Mouse (Mus musculus) stomach, postnatal 0 days (tissue): ENCODE measurements around the gene Wwc1. TPM values are rescaled to one million over a fixed set of nuclear protein-coding genes. Genes with fewer than 3 reads are reported as not detected.

Source experiments
- ATAC-seq: fragments of 200-750 bp; cut with Nextera tagmentation; 2 replicates; pipeline ENCODE4 v1.8.0; 2017; ENCODE audit not compliant: low FRiP score, low TSS enrichment
- DNase-seq: peaks from one replicate; pipeline ENCODE4 v3.0.0-alpha.2; 2016; ENCODE audit warnings: low spot score
- H3K27ac ChIP-seq: fragments of 300-500 bp; sonication (generic); replicated peaks from 2 replicates; pipeline ENCODE4 v1.5.1; 2014; ENCODE audit warnings: mild to moderate bottlenecking, control low read depth
- H3K27me3 ChIP-seq: fragments of 300-500 bp; sonication (generic); 2 replicates; pipeline ENCODE4 v1.6.1; 2014; ENCODE audit warnings: low read length; ENCODE audit not compliant: control insufficient read depth, insufficient read depth
- H3K36me3 ChIP-seq: fragments of 300-500 bp; sonication (generic); 2 replicates; pipeline ENCODE4 v1.6.1; 2014; ENCODE audit warnings: low read length, mixed read lengths; ENCODE audit not compliant: control insufficient read depth, insufficient read depth
- H3K4me1 ChIP-seq: fragments of 300-500 bp; sonication (generic); replicated peaks from 2 replicates; pipeline ENCODE4 v1.6.1; 2014; ENCODE audit warnings: antibody characterized with exemption; ENCODE audit not compliant: control insufficient read depth, insufficient read depth
- H3K4me2 ChIP-seq: fragments of 300-500 bp; sonication (generic); replicated peaks from 2 replicates; pipeline ENCODE4 v1.6.1; 2014; ENCODE audit warnings: low read depth, mild to moderate bottlenecking, control low read depth, moderate library complexity
- H3K4me3 ChIP-seq: fragments of 300-500 bp; sonication (generic); 2 replicates; pipeline ENCODE4 v1.5.1; 2014; ENCODE audit warnings: low read depth, low read length, control low read depth
- H3K9ac ChIP-seq: fragments of 300-500 bp; sonication (generic); 2 replicates; pipeline ENCODE4 v1.6.1; 2014; ENCODE audit warnings: mild to moderate bottlenecking, low read length, control low read depth, mixed read lengths
- H3K9me3 ChIP-seq: fragments of 300-500 bp; sonication (generic); 2 replicates; pipeline ENCODE4 v1.6.1; 2016; ENCODE audit warnings: low read length; ENCODE audit not compliant: control insufficient read depth
- CTCF ChIP-seq: IDR thresholded peaks from 2 replicates; pipeline ENCODE4 v1.5.1; 2016; ENCODE audit warnings: antibody characterized with exemption, low read depth, mild to moderate bottlenecking, moderate library complexity
- EP300 ChIP-seq: optimal IDR thresholded peaks from 2 replicates; pipeline ENCODE3; 2016; ENCODE audit warnings: antibody characterized with exemption
- WGBS: fragments of 180-500 bp; shearing (Covaris S2); extraction: QIAGEN DNeasy Blood & Tissue Kit; methylation state at CpG from one replicate; pipeline ENCODE4 v1.1.7; 2014; 5-methylcytosine and 5-hydroxymethylcytosine counted together
- polyA plus RNA-seq: library from polyadenylated mRNA; unstranded; fragments of >200 nt; fragmentation: Nextera tagmentation; extraction: Ambion mirVana; gene quantifications from 2 replicates; pipeline ENCODE4 v1.2.1, GENCODE M21; 2015

The Wwc1 gene
- polyA plus RNA-seq, 1 experiment from 2014 or later: 7.8 TPM

GRCm38 (mm10) chr11:35838345-35839338, 141.7 kb downstream of the Wwc1 start:
- Histone ChIP-seq H3K27me3 (no peaks in the 10 kb centered on the region), H3K36me3 (no peaks in the 10 kb centered on the region), H3K9ac (0 out of 2 replicates have a peak overlapping the region, but pooled peaks have one; percentile 35), H3K27ac (no peak overlapping the region), H3K9me3 (no peaks in the 10 kb centered on the region), H3K4me2 (peak overlapping the region; percentile 43), H3K4me3 (peak overlapping the region; percentile 23), H3K4me1 (no peaks in the 10 kb centered on the region)
- TF ChIP-seq EP300 (no peak), CTCF (no peak)
- DNase-seq (peak; percentile 92), ATAC-seq (peak; percentile 90)
- WGBS: 18% methylated on average over 28 of the region's 28 CpGs

GRCm38 (mm10) chr11:35837156-35838126, 142.9 kb downstream of the Wwc1 start:
- Histone ChIP-seq H3K27me3 (no peaks in the 10 kb centered on the region), H3K9me3 (no peaks in the 10 kb centered on the region), H3K27ac (0 out of 2 replicates have a peak overlapping the region, but pooled peaks have one; percentile 36), H3K4me2 (peak overlapping the region; percentile 43; the same call in 1 of the 2 replicates), H3K4me1 (no peaks in the 10 kb centered on the region), H3K9ac (peak overlapping the region; percentile 18; the same call in 1 of the 2 replicates), H3K4me3 (0 out of 2 replicates have a peak overlapping the region, but pooled peaks have one; percentile 23), H3K36me3 (no peaks in the 10 kb centered on the region)
- no peak for ATAC-seq
- TF ChIP-seq EP300: no peak
- TF ChIP-seq CTCF: no peak
- WGBS: 78% methylated on average over 5 of the region's 5 CpGs
- DNase-seq: no peak

- H3K4me3 ChIP-seq: peak within 1 kb of the TSS; percentile 92
- DNase-seq: peak; percentile 94
- no peaks in the 10 kb centered on the region for H3K4me1 ChIP-seq
- H3K4me2 ChIP-seq: peak within 1 kb of the TSS; percentile 63
- H3K9me3 ChIP-seq: no peaks in the 10 kb centered on the region
- peaks cover 7% of the 10 kb centered on the region for H3K36me3 ChIP-seq
- ATAC-seq: peak; percentile 83
- no peaks in the 10 kb centered on the region for H3K27me3 ChIP-seq
- peak within 1 kb of the TSS; percentile 81 for H3K27ac ChIP-seq
- WGBS: under 1% methylated on average over 42 of the region's 46 CpGs
- H3K9ac ChIP-seq: peak within 1 kb of the TSS; percentile 92
- TF ChIP-seq CTCF (peak; percentile 94), EP300 (no peak)
These were observed 146.1 kb downstream of the Wwc1 start, which contains the start of gene Rars for GRCm38 (mm10) chr11:35834022-35834760. TSS of gene Rars (minus strand) at chr11:35834506.

- no peak overlapping the region for H3K27ac ChIP-seq
These were observed 147.1 kb downstream of the Wwc1 start for GRCm38 (mm10) chr11:35833270-35833669.

GRCm38 (mm10) chr11:35832139-35832538, 148.2 kb downstream of the Wwc1 start:
- Histone ChIP-seq H3K9ac (no peak overlapping the region), H3K27ac (no peak overlapping the region), H3K4me2 (no peak overlapping the region), H3K4me1 (no peaks in the 10 kb centered on the region), H3K4me3 (no peak overlapping the region), H3K9me3 (no peaks in the 10 kb centered on the region), H3K27me3 (no peaks in the 10 kb centered on the region), H3K36me3 (peaks cover 19% of the 10 kb centered on the region)
- DNase-seq: peak; percentile 47
- 64% methylated on average over 4 of the region's 4 CpGs for WGBS
- TF ChIP-seq EP300 (no peak), CTCF (no peak)
- ATAC-seq: peak; percentile 83

More at GRCm38 (mm10) chr11:35833270-35833669, 147.1 kb downstream of the Wwc1 start:
- TF ChIP-seq CTCF (no peak), EP300 (no peak)
- WGBS: 78% methylated on average over 6 of the region's 6 CpGs
- peak overlapping the region; percentile 92 for H3K4me3 ChIP-seq
- H3K9ac ChIP-seq: no peak overlapping the region
- H3K9me3 ChIP-seq: no peaks in the 10 kb centered on the region
- H3K4me2 ChIP-seq: peak overlapping the region; percentile 63
- H3K4me1 ChIP-seq: no peaks in the 10 kb centered on the region
- DNase-seq (no peak), ATAC-seq (no peak)
- no peaks in the 10 kb centered on the region for H3K27me3 ChIP-seq
- peaks cover 11% of the 10 kb centered on the region for H3K36me3 ChIP-seq
